Mouse (Mus musculus): ENCODE data around the gene Saysd1.
"Not testable (repeated sequence)": the region's sequence is repeated elsewhere in the genome, so short reads cannot be mapped to it uniquely, and the experiment has no call there.

Gene Saysd1

GRCm38 (mm10) chr14:20041836-20042235 is 96.5 kb downstream of the Saysd1 start:
- DNase-seq (ENCODE audit: low spot score in 2 of 2), result no peak

- no peak for DNase-seq (ENCODE audit: low spot score in 2 of 2)
Observed at GRCm38 (mm10) chr14:20040976-20041375, 97.4 kb downstream of the Saysd1 start.

GRCm38 (mm10) chr14:20039795-20040194 is 98.5 kb downstream of the Saysd1 start:
- DNase-seq (ENCODE audit: low spot score in 2 of 2), result no peak

- DNase-seq (ENCODE audit: low spot score in 2 of 2), result no peak
Observed at GRCm38 (mm10) chr14:20032738-20033116, 105.6 kb downstream of the Saysd1 start.

- DNase-seq (ENCODE audit: low spot score in 2 of 2), result no peak
Observed at GRCm38 (mm10) chr14:20032016-20032737, 106.2 kb downstream of the Saysd1 start.

GRCm38 (mm10) chr14:20029606-20030005 is 108.7 kb downstream of the Saysd1 start:
- no peak for DNase-seq (ENCODE audit: low spot score in 2 of 2)

GRCm38 (mm10) chr14:20027475-20027874 is 110.9 kb downstream of the Saysd1 start:
- DNase-seq (ENCODE audit: low spot score in 2 of 2), result not testable (repeated sequence)

Measured in spleen, postnatal 4 days (tissue).